Mouse (Mus musculus): ENCODE measurements at regions not wholly inside any gene's neighbourhood (a gene's known extent, or its start where the extent isn't known, plus 50 kb on each side); places are given as distances from the start of the nearest gene placed in this dataset.

DNA sequence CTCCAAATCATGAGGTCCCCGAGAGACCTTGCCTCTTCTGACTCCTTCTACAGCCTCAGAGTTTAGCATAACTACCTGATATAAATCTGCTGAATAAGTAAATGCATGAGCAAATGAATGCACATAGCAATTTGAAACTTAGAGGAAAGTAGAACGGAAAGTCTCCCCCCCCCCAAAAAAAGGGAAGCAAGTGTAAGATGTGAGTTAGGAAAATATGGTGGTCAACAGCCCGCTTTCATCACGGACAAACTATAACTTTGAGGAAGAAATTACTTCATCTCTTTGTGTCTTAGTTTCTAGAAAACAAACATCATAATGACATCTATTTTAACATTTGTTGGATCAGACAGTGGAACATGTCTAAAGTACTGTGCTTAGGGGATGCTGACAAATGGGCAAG lies 77.4 kb upstream of the Etaa1 start:
- no peak for DNase-seq (ENCODE audit: low spot score in 2 of 2)

- no peak for DNase-seq (ENCODE audit: low spot score in 2 of 2)
Measured at GRCm38 (mm10) chr11:18022065-18022464, 68.4 kb upstream of the Etaa1 start.

- DNase-seq (ENCODE audit: low spot score in 2 of 2): no peak
Measured at GRCm38 (mm10) chr11:18015239-18015638, 61.6 kb upstream of the Etaa1 start.

DNA sequence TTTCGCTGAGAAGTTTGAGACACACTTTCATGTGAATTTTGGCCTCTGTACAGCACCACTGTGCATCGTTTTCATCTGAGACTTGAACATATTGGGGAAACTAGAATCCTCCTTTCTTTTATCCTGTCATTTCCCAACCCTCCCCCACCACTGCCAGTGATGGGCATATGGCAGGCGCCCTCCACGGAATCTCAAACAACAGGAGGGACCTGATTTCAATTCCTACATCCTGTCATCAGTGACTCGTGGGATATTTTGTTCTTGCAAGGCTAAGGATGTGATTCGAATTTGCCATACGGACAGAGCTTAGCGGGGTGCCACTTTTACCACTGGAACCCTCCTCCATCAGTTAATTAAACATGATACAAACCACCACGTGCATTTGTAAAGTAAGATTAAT lies 60.9 kb upstream of the Etaa1 start:
- DNase-seq (ENCODE audit: low spot score in 2 of 2): no peak

- no peak for DNase-seq (ENCODE audit: low spot score in 2 of 2)
Measured at GRCm38 (mm10) chr11:18012085-18012484, 58.4 kb upstream of the Etaa1 start.

DNA sequence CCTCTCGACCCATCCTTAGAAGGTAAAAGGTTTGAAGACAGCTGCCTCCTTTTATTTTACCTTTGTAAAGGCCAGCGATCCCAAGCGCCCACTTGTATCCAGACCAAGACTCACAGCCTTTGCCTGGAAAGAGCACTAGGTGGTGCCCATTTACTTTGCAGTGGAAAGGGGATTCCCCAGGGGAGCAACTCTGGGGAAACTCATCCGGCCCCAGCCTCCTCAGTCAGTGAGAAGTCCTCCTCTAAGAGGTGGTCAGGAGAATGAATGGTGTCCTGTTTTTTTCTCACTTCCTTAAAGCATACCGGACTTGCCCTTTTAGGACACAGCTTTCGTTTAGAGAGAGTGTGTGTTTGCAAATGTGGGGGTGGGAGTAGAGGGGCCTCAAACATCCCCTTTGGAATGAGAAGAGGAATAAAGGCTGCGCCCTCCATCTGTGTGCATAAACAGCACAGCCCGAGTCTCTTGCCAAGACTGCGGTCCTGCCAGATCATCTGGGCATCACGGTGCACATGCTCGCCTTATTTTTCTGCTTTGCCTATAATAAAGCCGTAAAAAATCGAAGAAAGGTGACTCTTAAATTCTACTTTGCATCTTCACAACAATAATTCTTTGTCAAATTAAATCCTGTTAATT lies 57.5 kb upstream of the Etaa1 start:
- peak; percentile 3 to 4 for DNase-seq (ENCODE audit: low spot score in 2 of 2)

- DNase-seq (ENCODE audit: low spot score in 2 of 2): no peak
Measured at GRCm38 (mm10) chr11:18008140-18008539, 54.5 kb upstream of the Etaa1 start.

Measured in frontal cortex, postnatal 36 days (tissue).